Mouse (Mus musculus) small intestine, adult 2 months (tissue): ENCODE measurements around the gene 4930474N05Rik.

Experiments used
- CTCF ChIP-seq: fragments of 200-500 bp; IDR thresholded peaks from 2 replicates; pipeline ENCODE4 v1.5.1; 2012; ENCODE audit warnings: low read depth, mild to moderate bottlenecking, control low read depth, inconsistent platforms, low read length, moderate library complexity, mixed read lengths; ENCODE audit not compliant: insufficient replicate concordance, insufficient read length; ENCODE audit errors: extremely low read depth
- POLR2A ChIP-seq: fragments of 200-500 bp; IDR thresholded peaks from 2 replicates; pipeline ENCODE4 v1.6.1; 2012; ENCODE audit warnings: low read depth, mild to moderate bottlenecking, control low read depth, inconsistent platforms, low read length, moderate library complexity

DNA sequence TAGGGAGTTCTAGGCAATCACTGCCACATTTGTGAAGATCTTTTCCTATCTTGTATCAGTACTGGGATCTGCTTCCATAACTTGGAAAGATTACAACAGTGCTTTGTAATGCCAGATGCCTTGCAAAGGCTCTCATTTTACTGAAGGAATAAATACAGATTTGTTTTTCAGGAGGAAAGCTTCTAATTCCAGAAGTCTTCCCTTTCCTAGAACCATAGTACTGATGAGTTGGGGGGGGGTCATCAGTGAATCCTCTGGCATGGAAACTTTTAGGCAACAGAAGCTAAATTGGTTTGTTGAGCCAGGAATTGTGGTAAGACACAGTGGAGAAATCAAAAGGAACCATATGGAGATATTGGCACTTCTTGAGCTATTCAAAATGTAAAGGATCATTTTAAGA, 19.8 kb downstream of the 4930474N05Rik start:
- TF ChIP-seq POLR2A (no peak), CTCF (no peak)
